Mouse (Mus musculus): ENCODE data around the gene Mindy4b-ps.
"Not testable (repeated sequence)": the region's sequence is repeated elsewhere in the genome, so short reads cannot be mapped to it uniquely, and the experiment has no call there.

The Mindy4b-ps gene

DNA sequence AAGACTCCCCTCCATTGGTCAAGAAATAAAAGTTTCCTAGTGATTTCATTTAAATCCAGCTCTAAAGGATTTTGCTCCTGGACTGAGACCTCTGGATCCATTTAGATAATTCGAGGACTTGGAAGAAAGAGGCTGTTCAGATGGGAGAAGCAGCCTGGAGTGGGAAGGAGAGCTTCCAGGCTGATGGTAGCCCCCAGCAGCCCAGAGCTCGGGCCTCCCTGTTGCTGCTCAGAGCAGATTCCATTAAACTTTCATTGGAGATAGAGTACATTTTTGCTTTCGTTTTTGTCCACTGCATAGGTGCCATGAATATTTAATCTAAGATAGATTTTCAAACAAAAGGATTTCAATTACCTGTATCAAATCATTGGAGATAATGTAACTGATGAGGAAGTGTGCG is at the start of gene Mindy4b-ps:
Gene Mindy4b-ps (minus strand): TSS at position 101 of the 400 bp plus-strand sequence.
- no peak for DNase-seq

DNA sequence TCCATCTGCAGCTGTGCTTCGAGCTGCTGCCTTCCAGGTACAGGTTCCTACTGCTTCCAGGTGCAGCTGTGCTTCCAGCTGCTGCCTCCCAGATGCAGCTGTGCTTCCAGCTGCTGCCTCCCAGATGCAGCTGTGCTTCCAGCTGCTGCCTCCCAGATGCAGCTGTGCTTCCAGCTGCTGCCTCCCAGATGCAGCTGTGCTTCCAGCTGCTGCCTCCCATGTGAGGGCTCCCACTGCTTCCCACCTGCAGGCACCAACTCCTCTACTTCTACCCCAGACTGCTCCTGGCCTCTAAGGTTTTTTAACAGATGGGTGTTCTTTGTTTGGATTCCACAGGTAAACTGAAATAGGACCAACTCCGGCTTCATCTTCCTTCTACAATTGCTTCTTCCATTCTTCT is 49.8 kb upstream of the Mindy4b-ps start:
- DNase-seq: not testable (repeated sequence)

DNA sequence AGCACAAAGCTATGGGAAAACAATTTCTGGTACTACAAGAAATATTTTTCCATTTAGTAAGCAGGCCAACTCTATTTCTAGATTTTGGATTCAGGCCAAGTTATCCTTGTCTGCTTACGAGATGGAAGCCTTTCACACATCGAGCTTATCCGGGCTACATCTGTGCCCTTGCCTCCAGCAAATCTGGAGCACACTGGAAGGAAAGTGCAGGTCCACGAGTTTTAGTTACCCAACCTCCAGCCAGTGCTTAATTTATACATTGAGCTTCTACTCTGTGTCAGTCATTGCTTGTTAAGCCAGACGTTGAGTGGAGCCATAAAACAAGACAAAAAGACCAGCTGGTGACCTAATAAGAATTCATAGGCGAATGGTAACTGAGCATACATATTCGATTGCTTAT is 43.6 kb upstream of the Mindy4b-ps start:
- DNase-seq: no peak

DNA sequence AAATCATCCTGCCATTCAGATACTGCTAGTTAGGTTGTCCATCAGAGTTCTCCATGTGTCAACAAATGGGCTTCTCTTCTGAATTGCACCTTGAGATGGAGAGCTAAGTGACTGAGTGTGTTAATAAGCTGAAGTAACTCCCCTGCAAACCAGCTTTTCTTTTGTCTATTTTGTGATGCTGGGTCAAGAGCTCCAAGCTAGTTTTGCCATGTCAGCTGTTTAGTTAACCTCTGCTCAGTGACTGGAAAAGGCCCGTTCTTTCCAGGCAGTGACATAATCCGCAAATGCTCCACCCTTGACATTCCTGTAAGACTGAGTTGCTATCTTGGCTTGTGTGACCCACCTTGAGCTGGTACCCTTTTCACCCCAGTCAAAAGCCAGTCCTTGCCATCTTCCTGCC is 40.9 kb upstream of the Mindy4b-ps start:
- DNase-seq: no peak

DNA sequence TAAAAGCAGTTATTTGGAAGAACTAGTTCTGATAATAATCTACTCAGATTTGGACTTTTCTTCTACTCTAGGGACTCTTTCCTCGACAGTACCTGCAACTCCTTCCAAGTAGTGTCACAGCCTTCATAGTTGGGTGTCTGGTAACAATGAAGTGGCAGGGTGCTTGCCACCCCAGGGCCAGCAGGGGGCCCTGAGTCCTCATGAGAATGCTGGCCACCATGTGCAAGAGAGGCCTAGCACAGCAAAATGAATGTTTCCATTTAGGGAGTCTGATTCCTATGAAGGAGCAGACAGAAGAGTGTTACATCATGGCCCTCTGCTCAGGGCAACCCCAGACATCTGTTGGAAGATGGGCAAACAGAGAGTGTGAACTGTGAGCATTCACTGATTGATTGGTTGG is 21.3 kb upstream of the Mindy4b-ps start:
- peak; percentile 20 for DNase-seq

DNA sequence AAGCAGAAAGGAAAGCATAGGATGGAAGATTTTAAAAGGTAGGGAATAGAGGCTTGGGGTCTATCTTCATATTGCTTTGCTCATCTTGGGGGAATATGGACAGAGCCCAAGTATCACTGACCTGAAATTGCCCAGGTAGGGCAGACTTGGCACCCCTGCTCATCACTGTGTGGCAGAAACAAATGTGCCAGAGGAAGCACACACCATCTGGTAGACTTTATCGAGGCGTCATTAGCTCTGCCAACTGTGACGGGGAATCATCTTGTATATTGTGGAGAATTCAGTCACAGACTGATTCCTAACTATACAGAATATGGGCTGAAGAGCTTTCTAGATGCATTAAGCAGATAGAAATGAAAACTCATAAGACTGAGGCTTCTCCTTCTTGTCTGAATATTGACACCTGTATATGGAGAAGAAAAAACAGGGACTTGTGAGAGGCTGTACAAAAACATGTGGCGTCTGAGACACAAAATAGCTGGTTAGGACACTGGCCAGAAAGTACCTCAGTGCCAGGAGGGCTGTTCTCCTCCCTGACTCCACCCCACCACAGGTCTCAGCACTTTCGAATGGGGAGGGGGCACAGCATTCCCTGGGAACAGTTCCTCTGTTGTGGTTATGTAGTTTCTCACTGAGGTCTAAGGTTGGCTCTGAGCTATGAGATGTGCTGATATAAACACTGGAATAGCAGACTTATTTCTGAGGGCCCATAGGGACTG is 11.5 kb upstream of the Mindy4b-ps start:
- no peak for DNase-seq

DNA sequence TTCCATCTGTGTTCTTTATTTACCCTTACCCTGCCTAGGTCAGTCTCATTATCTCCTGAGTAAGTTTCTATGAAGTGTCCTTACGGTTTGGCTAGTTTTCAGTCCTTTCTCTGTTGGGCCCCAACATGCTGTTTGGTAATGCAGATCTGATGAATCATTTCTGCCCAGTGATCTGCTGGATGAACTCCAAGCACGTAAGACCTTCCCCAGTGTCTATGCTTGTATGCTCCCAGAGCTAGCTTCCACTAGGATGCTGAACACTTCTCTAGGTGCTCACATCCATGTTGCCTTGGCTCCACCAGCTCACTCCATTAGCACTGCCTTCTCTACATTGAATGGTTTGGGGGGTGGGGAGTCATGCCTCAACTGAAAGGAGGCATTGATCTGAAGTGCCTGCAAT is 10.8 kb upstream of the Mindy4b-ps start:
- DNase-seq: no peak

DNA sequence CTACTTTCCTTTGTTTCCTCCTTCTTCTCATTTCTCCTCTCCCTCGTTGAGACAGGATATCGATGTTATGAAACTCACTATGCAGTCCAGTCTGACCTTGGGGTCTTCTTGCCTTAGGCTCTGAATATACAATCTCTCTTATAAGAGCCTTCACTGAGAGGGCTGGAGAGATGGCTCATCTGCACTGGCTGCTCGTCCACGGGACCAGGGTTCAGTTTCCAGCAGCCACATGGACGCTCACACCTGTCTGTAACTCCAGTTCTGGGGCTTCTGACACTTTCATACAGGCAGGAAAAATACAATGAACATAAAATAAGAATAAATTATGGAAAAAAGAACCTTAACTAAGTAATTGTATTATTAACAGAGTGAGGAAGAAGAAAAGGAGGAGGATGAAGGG is 9.5 kb upstream of the Mindy4b-ps start:
- no peak for DNase-seq

DNA sequence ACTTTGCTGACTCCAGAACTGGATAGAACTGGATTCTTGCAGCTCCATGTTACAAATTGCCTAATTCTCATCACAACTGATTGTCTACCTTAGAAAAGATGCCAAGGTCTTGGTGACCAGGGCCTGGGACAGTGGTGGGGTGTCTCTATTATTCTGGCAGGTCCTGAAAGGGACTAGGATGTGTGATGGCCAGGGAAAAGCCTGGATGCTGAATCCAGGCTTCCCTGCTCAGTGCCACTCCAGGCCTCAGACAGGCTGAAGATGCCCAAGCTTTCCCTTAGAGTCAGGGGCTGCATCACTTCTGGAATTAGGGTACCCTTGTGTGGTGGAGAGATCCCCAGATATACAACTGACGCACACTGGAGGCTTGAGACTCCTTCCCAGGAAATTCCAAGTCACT is 7.8 kb upstream of the Mindy4b-ps start:
- no peak for DNase-seq

DNA sequence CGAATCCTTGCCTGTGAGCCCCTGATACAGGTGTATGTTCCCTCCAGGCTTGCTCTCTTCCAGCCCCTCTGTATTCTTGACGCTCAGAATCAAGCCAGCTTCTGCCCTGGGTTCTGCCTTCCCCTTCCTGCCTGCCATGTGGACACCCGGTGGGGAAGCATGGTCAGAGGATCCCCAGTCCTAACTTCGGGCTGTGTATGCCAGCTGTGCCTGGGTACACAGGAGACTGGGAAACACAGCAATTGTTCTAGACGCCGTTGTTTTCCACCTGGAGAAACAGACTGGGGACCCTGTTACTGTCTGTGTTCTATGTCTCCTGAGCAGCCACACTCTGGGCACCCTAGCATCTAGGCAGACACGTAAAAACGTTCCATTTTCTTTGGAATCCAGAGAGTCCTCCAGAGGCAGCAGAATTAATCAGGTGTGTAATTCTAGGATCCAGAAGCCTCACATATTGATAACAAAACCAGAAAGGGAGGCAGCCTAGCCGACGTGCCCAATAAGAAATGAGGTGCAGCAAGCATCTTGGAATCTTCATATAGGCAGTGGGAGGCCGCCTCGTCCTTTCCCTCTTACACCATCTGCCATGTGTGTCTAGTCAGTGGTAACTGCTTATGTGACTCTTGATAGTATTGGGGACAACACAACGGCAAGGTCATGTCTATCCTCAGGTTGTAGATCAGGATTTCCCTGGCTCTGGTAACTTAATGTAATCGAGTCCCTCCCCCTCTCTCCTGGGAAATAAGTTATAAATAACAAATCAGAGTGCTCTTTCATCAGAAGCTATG is 6.4 kb upstream of the Mindy4b-ps start:
- no peak for DNase-seq

DNA sequence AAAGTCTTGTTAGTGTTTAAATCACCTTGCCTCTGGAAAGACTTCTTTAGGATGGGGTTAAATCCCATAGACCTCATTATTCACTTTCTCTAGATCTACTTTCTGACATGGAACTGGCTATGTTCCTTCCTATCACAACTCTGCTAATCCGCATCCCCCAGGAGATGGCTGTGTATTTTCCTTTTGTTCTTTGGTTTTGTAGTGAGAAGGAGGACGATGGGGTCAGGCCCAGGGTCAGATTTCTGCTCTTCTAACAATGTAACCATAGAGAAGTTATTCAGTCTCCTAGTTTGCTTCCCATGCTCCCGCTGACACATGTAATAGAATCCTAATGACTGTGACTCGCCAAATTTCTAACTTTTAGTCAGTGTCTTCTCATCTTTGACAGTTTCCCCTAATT is 4.2 kb upstream of the Mindy4b-ps start:
- no peak for DNase-seq

DNA sequence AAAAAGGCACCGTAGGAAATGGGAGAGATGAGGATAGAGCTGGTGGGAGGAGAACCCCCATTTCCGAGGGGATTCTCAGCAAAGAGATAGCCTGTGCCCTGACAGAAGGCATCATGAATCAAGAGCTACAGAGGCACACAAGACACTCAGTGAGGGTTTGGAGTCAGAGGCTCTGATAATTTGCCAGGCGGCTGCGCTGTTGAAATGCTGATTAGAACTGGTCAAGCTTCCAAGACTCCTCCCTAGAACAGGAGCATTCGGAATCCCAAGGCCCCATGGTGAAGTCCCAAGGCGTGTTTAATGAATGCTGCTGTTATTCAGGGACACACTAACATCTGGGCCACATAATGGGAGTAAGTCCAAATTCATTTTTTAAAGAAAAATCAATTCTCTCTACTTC is 4.8 kb downstream of the Mindy4b-ps start:
- no peak for DNase-seq

DNA sequence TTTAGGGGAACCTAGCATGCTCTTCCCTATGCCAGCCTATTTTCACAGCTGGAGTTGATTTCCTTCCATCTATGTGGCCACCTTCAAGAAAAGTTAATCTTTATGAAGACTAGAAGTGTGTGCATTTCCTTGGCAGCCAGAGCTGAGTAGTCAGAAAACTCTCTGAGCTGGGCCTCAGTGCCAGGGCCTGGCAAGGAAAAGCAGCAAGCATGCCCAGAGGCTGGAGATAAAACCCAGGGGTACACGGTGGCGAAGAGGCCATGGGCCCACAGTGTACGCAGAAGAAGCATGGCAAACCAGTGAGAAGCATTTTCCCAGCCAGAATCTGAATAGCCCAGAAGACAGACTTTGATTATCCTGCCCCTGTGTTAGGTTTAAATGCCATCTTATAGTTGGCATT is 7.9 kb downstream of the Mindy4b-ps start:
- DNase-seq: no peak

DNA sequence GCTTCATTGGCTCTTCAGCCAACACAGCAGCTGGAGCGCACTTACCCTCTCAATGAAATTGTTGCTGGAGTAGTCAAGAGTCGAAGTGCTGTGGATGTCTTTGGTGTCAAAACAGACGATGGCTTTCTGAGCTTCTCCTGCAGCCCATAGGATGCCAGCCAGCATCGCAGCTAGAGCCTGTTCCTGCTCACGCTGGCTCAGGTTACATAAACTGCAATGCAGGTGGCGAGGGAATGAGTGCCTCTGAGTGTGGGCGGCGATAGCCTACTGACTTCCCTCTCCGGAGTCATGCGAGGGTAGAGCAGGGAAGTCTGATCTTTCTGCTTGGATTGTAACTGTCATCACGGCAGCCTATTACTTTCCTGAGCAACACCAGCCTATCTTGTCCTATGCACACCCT is 11.8 kb downstream of the Mindy4b-ps start:
- DNase-seq: no peak

DNA sequence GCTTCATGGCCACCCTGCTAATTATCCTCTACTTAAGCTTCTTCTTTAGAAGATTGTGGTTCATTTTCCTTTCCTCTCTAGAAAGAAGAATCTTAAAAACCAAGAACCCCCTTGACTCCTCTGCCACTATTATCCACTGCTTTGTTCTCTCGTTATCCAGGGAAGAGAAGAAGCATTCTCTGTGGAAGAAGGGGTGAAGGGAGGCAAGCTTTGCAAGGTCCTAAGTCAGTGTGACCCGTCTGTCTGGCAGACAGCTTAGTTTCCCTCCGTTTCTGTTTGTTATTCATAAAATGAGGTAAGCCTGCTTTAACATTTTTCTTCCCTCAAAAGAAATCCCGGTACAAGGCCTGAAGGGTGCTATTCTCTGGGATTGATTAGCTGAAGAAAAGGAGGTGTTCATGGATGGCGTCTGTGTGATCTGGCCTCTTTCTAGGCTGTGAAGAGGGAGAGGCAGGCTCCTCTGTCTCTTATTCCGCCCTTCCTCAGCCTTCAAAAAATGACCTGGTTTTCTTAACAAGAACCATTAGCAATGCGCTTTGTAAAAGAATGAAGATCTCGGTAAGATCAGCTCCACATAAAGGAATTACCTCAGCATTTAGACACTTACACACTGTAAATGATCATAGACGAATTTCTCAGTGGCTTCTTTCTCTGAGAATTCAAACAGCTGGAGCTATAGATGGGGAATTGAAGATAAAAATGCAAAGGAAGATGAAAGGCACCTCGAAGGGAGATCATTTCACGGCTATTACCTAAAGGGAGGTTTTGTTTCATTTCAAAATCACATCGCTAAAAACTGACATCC is 12.8 kb downstream of the Mindy4b-ps start:
- no peak for DNase-seq

DNA sequence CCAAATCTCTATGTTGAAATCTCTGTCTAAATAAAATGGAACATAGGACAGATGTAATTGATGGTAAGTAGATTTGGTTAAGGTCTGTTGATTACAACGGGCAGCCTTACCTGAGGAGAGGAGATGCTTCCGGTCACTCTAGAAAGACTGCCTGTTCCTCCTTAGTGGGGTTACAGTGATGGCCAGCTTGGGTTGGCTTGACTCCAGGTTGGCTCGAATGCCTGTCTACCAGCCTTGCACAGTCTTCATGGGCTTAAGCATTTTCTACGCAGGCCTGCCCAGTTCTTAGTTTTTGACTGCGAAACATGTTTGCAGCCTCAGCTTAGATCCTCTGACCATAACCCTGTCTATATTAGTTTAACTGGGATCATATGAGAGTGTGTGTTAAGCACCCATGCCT is 13.5 kb downstream of the Mindy4b-ps start:
- no peak for DNase-seq

DNA sequence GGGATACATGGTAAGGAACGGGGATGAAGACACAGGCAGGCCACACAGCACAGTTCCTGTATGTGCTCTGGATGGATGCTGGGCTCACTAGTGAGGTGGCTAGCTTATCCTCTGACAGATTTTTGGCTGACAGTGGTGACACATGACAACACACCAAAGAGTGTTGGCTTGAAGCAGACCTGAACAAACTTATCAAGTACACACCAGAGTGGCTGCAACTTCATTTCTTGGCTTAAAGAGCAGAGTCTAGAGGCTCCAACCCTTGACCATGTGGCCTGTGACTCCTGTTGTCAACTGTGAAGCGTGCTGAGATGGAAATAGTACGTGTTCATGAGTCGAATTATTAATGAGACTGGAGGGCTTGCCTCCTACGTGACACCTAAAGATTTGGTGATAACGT is 17.4 kb downstream of the Mindy4b-ps start:
- no peak for DNase-seq

DNA sequence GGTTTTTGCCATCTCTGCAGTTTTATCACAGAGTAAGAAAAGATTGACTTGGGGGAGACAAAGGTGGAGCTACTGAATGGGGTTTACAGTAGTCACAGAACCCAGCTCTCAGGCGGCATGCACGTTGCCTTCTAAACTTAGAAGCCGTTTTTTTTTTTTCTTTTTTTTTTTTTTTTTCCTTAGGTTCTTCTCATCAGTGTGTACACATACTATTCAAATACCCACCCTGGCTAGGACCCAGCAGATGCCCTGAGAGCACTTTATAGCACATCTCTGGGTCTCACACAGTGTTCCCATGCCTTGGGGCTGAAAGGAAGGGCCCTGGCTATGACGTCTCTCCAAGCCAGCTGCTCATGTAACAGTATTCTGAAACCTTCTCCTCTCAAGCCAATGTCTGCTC is 23.4 kb downstream of the Mindy4b-ps start:
- no peak for DNase-seq

DNA sequence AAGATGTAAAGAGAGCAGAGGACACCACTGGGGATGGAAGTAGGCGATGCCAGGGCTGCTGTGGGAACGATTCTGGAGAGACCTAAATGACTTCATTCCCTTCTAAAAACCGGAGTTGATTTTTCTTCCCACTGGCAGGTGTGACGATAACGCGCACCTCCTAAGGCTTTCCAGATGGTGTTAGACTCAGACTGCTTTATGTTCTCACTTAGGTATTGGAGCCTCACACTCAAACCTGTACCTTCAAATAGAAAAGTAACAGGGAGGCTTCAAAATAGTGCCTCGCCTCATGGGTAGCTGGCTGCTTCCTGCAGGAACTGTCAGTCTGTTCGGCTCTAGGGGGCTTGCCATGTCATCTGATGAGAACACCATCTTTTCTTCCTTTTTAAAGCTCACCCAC is 23.9 kb downstream of the Mindy4b-ps start:
- no peak for DNase-seq

DNA sequence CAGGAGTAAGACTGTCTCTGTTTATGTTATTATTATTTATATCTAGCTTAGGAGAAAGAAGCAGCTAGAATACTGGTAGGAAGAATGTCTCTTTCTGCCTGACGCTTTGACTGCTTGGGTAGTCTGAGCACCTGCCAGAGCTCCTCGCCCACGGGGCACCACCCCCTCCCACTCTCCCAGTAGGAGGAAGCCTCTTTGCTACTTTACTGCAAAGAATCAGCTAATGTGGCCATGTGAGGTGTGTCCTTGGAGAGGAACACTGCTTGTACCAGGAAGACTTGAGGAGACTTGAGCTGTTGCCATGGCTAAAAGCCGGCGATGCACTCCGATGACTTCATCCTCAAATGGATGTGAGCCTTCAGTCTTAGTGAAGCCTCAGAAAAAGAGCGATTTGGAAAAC is 32.6 kb downstream of the Mindy4b-ps start:
- no peak for DNase-seq

DNA sequence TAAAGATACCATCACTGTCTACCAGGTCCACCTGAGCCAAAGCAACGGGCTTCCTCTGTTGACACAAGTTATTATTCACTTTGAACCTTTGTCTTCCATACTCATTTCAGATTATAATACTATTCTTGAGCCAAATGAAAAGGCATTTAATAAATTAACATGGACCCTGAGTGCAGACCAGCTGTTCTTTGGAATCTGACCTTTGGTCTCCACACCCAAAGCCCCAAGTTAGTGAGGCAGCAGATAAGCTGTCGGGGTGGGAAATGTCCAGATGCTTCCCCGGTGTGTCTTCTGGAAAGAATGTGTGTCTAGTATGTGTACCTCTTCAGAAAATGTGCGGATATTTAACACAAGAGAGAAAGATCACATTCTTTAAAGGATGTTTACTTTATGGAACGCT is 33.1 kb downstream of the Mindy4b-ps start:
- no peak for DNase-seq

DNA sequence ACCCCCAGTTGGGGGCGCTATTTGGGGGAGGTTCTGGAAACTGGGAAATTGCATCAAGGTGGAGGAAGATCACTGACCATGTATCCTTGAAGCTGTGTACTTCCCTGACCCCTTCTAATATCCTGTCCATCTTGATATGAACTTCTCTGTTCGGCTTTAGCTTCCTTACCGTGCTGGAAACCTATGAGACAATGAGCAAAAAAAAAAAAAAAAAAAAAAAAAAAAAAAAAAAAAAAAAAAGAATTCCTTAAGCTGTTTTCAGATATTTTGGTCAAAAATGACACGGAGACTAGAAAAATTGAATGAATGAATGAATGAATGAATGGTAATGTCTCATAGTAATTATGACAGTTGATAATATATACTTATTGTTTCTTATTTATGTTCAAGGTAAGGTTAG is 35.6 kb downstream of the Mindy4b-ps start:
- DNase-seq: no peak

DNA sequence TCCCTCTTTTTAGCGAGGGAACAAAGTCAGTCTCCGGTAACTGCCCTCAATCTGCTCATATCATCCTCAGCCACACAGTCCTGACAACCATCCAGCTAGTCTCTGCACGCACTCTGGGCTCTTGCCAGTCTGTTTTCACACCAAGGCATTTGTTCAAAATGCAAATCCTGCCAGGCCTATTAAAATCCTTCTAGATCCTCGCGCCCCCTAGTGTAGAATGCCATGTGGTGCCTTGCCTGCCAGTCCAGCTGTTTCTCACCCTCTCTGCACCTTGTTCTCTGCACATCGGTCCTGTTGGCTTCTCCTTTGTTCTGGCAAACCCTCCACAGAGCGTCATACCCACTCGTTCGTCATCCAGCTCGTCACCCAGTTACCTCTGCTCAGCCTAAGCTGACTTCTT is 36.2 kb downstream of the Mindy4b-ps start:
- DNase-seq: peak; percentile 43

Measured in liver (tissue).